13 mouse cellular contexts compared by ENCODE assay signal in the genomic region with DNA sequence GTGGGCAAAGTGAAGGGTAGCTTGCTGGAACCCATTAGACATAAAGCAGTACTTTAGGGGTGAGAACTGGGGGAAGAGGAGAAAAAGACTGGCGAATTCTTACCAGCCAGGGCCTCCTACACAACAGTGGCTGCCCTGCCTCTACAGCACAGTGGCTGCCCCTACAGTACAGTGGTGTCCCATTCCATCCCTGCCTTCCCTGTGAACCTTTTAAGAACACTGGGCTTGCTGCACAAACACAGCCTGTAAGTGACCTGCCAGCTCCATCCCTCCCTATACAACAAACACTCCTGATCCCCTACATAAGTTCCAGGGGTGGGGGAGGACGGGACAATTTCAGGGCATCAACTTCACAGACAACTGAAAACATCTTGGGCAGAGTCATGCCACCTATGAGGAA.
"Had no signal": no experiment of that assay in that cellular context is flagged by ENCODE, and none has a peak within 500 bp of the region (broad histone marks: within the 10 kb centered on the region; RNA-seq: fewer than 3 reads in every experiment).

No protein-coding gene starts in this region.

- H3K4me2 ChIP-seq: limb, embryonic 13.5 days; neural tube, embryonic 13.5 days had no signal

- H3K27me3 ChIP-seq: limb, embryonic 13.5 days had no signal

- H3K27ac ChIP-seq: layer of hippocampus, adult 2 months; limb, embryonic 13.5 days; liver, embryonic 14.5 days; neural tube, embryonic 13.5 days had no signal

- H3K4me3 ChIP-seq: layer of hippocampus, adult 2 months; limb, embryonic 13.5 days; neural tube, embryonic 13.5 days had no signal

- ATAC-seq: intestine, postnatal 0 days had no signal

- H3K36me3 ChIP-seq: limb, embryonic 13.5 days; neural tube, embryonic 13.5 days had no signal

- H3K9me3 ChIP-seq: limb, embryonic 13.5 days; neural tube, embryonic 13.5 days had no signal

- H3K9ac ChIP-seq: limb, embryonic 13.5 days; liver, embryonic 14.5 days had no signal

- DNase-seq: kidney, adult 8-10 months; kidney, postnatal 4 days; left cerebral cortex, postnatal 4 days; lung, adult 18-20 months; midbrain, embryonic 14.5 days; retina, postnatal 1 day; right cerebral cortex, postnatal 14 days; thymus, postnatal 4 days had no signal
